Mouse (Mus musculus) midbrain, embryonic 15.5 days (tissue): ENCODE data around the gene Rbbp5. TPM values are rescaled to one million over a fixed set of nuclear protein-coding genes. Genes with fewer than 3 reads are reported as not detected.

Experiments used
- ATAC-seq: fragments of 200-750 bp; cut with Nextera tagmentation; replicated peaks from 2 replicates; pipeline ENCODE4 v1.8.0; 2017; ENCODE audit warnings: moderate TSS enrichment
- H3K27ac ChIP-seq: fragments of 300-500 bp; sonication (generic); 2 replicates; pipeline ENCODE4 v1.5.1; 2015; ENCODE audit warnings: mild to moderate bottlenecking, inconsistent platforms
- H3K27me3 ChIP-seq: fragments of 300-500 bp; sonication (generic); replicated peaks from 2 replicates; pipeline ENCODE4 v1.6.1; 2015; ENCODE audit warnings: inconsistent platforms
- H3K36me3 ChIP-seq: fragments of 300-500 bp; sonication (generic); replicated peaks from 2 replicates; pipeline ENCODE4 v1.6.1; 2015; ENCODE audit warnings: inconsistent platforms
- H3K4me1 ChIP-seq: fragments of 300-500 bp; sonication (generic); 2 replicates; pipeline ENCODE4 v1.6.1; 2015; ENCODE audit warnings: inconsistent platforms
- H3K4me2 ChIP-seq: fragments of 300-500 bp; sonication (generic); 2 replicates; pipeline ENCODE4 v1.6.1; 2015; ENCODE audit warnings: inconsistent platforms, mild to moderate bottlenecking, moderate library complexity
- H3K4me3 ChIP-seq: fragments of 300-500 bp; sonication (generic); 2 replicates; pipeline ENCODE4 v1.5.1; 2015; ENCODE audit warnings: mild to moderate bottlenecking, inconsistent platforms
- H3K9ac ChIP-seq: fragments of 300-500 bp; sonication (generic); 2 replicates; pipeline ENCODE4 v1.6.1; 2015; ENCODE audit warnings: mild to moderate bottlenecking, inconsistent platforms
- H3K9me3 ChIP-seq: fragments of 300-500 bp; sonication (generic); 2 replicates; pipeline ENCODE4 v1.6.1; 2016; ENCODE audit warnings: inconsistent platforms
- WGBS: fragments of 180-500 bp; shearing (Covaris S2); methylation state at CpG from one replicate; pipeline ENCODE4 v1.1.7; 2015; ENCODE audit warnings: mixed read lengths; 5-methylcytosine and 5-hydroxymethylcytosine counted together
- polyA plus RNA-seq: library from polyadenylated mRNA; unstranded; fragments of >200 nt; fragmentation: Nextera tagmentation; extraction: Ambion mirVana; gene quantifications from 2 replicates; pipeline ENCODE4 v1.2.1, GENCODE M21; 2015

Rbbp5 gene
- polyA plus RNA-seq, 1 experiment from 2014 or later = 50.3 TPM

DNA sequence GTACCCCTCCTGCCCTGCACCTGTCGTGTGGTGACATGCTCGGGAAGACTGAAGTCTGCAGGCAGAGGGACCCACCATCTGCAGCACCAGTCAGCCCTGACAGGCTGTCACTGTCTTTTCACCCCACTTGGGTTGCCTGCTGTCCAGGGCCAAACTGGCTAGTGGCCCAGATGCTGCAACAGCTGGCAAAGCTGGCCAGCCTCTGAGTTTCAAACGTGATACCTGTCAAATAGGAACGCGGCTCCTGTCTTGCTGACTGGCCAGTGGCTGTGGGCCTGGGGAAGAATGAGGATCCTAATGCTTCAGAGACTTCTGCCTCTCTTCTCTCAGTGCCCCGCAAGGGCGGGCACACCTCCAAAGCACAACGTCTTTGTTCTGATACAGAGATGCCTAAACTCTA lies 66.6 kb downstream of the Rbbp5 start:
- ATAC-seq = 0 out of 2 replicates have a peak, but pooled peaks have one; percentile 16
- Histone ChIP-seq H3K27ac (peak overlapping the region; percentile 85; the same call in 1 of the 2 replicates), H3K9ac (no peak overlapping the region), H3K4me1 (peaks cover 43% of the 10 kb centered on the region), H3K27me3 (no peaks in the 10 kb centered on the region), H3K36me3 (no peaks in the 10 kb centered on the region), H3K9me3 (no peaks in the 10 kb centered on the region), H3K4me2 (no peak overlapping the region), H3K4me3 (no peak overlapping the region)
- WGBS = 62% methylated on average over 8 of the region's 8 CpGs

Other genes starting within 250 kb of the Rbbp5 start
- 0.58 TPM in 1 of 2 replicates, not detected in the other for gene Gm10188, start 247.6 kb upstream of the Rbbp5 start, polyA plus RNA-seq
- 10.7 and 11.5 TPM in 2 replicates for gene Klhdc8a, start 178.7 kb upstream of the Rbbp5 start, polyA plus RNA-seq
- 26.1 and 27.9 TPM in 2 replicates for gene Nuak2, start 161.2 kb upstream of the Rbbp5 start, polyA plus RNA-seq
- 38.4 and 39.4 TPM in 2 replicates for gene Tmcc2, start 86.1 kb upstream of the Rbbp5 start, polyA plus RNA-seq
- 12.1 and 12.4 TPM in 2 replicates for gene Dstyk, start 59.8 kb upstream of the Rbbp5 start, polyA plus RNA-seq
- 0.99 and 1.0 TPM in 2 replicates for gene Tmem81, start 28.9 kb downstream of the Rbbp5 start, polyA plus RNA-seq
- gene Cntn2, start 65.9 kb downstream of the Rbbp5 start, polyA plus RNA-seq = 38.9 and 44.0 TPM in 2 replicates